Mouse (Mus musculus) left cerebral cortex, postnatal 25 days (tissue): ENCODE data around the gene Tnr. TPM values are rescaled to one million over a fixed set of nuclear protein-coding genes. Genes with fewer than 3 reads are reported as not detected.
A peak's percentile ranks its signal among the peaks of the same experiment; 100 is the strongest.

Experiments used
- DNase-seq, 2 experiments: peaks; one replicate each; pipeline ENCODE4 v3.0.0; 2022; ENCODE audit warnings: low spot score in 2 of 2, mixed read lengths in 1 of 2
- intact Hi-C: fragments of 180-260 bp; cut with DNase I; formaldehyde crosslinking; loops from one replicate; pipeline ENCODE4 v1.15.1; 2025
- total RNA-seq, 2 experiments: library from RNA; stranded (reverse); gene quantifications; 2 replicates each; pipeline ENCODE4 v1.2.3; 2021

Gene Tnr
- total RNA-seq, 2 experiments from 2014 or later: 131 to 137 TPM

GRCm38 (mm10) chr1:159614644-159615431 lies 91.3 kb downstream of the Tnr start:
- intact Hi-C loops: loop anchor here (2.0 to 5.0 kb wide), 2 partner anchors 50 to 93 kb away; partner anchors contain the start of gene Tnr
- peak; percentile 46 to 70 for DNase-seq

DNA sequence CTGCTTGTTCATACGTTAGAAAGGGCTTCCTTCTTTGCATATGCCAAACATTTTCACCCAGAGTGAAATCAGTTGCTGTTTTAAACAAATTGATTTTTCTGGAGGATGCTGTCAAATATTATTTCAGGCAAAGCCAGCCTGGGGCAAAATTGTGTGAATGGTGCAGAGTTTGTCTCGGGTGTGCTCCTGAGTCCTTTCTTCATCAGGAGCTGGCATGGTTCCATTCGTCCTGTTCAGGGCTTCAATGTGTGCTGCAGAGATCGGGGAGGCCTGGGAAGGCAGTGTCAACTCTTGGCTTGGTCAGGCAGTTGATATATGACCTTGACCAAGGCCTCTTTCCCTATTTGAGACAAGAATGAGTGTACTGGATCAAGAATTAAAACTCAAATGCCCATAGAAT lies 92.1 kb downstream of the Tnr start:
- intact Hi-C loops: loop anchor here (2.0 to 5.0 kb wide), 2 partner anchors 49 to 93 kb away; partner anchors contain the start of gene Tnr

GRCm38 (mm10) chr1:159619205-159619604 lies 95.6 kb downstream of the Tnr start:
- intact Hi-C loops: loop anchor here (5.0 kb wide), 1 partner anchor 97 kb away; the partner anchor contains the start of gene Tnr
- no peak for DNase-seq

More for the DNA sequence above, 92.1 kb downstream of the Tnr start:
- DNase-seq: no peak

DNA sequence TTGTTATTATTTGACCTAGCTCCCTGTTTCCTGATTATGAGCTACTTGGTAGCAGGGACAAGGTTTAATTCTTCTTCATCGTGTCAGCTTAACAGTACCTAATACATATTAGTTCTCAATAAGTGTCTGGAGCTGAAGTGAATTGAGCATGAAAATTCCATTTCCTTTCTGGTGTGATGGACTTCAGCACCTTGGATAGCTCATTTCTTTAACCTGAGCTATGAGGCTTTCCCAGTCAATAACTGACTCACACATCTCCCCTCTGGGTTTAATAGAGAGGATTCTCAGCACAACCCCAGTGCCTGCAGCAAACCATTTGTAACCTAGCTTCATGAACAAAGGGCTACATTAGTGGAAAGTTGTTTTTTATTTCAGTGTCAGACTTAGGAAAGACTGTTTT lies 97.8 kb downstream of the Tnr start:
- DNase-seq: no peak
- intact Hi-C loops: no loop called here

DNA sequence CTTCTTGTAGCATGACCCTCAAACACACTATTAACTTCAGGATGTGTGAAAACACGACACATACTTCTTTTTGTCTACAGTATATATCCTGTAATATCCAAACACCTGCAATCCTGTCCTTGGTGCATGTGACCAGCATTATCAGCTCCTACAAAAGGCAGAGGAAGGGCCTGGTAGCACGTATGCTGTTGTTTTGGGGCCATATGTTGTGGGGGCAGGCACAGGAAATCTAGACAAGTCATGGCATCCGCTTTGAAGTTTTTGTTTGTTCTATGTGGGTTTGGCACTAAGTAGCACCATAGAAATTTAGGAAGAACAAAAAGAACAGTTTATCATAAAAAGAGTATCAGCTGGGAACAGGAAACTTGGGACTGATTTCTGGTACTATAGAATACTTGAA lies 105.5 kb downstream of the Tnr start:
- DNase-seq: peak in 1 of 2 experiments; percentile 32
- intact Hi-C loops: no loop called here

DNA sequence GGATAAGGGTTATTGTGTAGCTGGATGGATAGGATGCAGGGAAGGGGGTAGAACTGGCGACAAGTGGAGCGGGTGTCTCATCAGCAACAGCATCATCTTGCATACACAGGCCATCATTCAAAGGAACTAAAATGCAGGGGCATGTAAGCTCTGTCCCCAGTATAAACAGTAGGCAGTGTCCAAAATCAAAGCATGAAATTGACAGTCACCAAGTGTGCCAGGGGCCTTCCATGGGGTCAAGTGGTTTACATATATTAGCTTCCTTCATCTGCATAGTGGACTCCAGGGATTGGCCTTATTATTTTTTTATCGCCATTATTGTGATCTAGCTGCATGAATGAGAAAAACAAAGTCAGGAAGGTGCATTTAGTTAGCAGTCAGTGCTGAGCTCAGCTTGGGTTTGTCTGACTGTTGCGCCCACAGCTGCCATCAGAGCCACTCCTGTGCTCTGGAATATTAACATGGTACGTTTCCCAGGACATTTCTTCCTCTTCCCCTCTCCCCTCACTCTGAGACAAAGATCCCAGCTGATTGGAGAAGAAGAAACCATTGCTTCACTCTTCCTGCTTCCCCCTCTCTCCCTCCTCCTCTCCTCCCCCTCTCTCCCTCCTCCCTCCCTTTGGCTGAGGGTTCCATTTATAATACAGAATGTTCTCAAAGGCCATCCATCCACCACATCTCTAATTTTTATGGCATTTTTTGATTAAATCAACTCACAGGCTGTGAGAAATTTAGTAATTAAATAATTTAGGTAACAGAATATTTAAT lies 106.4 kb downstream of the Tnr start:
- intact Hi-C loops: no loop called here
- DNase-seq: no peak

- intact Hi-C loops: no loop called here
Measured at GRCm38 (mm10) chr1:159632558-159632957, 109.0 kb downstream of the Tnr start.

DNA sequence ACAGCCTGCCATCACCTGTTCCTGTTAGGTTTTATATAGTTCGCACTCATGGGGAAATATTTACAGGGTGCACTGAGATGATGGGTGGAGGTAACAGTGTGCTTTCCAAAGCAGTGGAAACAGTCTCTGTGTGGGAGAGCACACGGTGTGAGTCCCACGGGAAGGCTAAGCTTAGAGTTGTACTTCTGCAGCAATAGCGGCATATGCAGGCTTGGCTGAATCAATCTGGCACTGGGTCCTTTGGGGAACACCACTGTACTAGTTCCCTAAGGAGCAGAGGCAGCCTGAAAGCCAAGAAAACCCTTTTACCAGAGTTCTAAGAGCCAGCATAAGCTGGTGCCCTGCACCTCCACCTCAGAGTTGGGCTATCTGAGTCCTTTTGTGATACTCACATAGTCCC lies 115.8 kb downstream of the Tnr start:
- DNase-seq: peak in 1 of 2 experiments; percentile 74
- intact Hi-C loops: no loop called here

More at GRCm38 (mm10) chr1:159632558-159632957, 109.0 kb downstream of the Tnr start:
- no peak for DNase-seq

GRCm38 (mm10) chr1:159645719-159646118 lies 122.2 kb downstream of the Tnr start:
- DNase-seq: peak in 1 of 2 experiments; percentile 54
- intact Hi-C loops: no loop called here

- intact Hi-C loops: no loop called here
- DNase-seq: no peak
Measured at GRCm38 (mm10) chr1:159650486-159650885, 126.9 kb downstream of the Tnr start.

GRCm38 (mm10) chr1:159655241-159655640 lies 131.7 kb downstream of the Tnr start:
- DNase-seq: no peak
- intact Hi-C loops: no loop called here

- no peak for DNase-seq
Measured at GRCm38 (mm10) chr1:159657856-159658542, 134.4 kb downstream of the Tnr start.

GRCm38 (mm10) chr1:159660620-159661501 lies 137.3 kb downstream of the Tnr start:
- intact Hi-C loops: loop anchor here (5.0 kb wide), 2 partner anchors 111 to 264 kb away; no protein-coding TSS in a partner anchor
- DNase-seq: peak in 1 of 2 experiments; percentile 41

More at GRCm38 (mm10) chr1:159657856-159658542, 134.4 kb downstream of the Tnr start:
- intact Hi-C loops: no loop called here

GRCm38 (mm10) chr1:159664496-159664895 lies 140.9 kb downstream of the Tnr start:
- intact Hi-C loops: loop anchor here (2.0 to 5.0 kb wide), 3 partner anchors 50 to 267 kb away; no protein-coding TSS in a partner anchor
- DNase-seq: peak in 1 of 2 experiments; percentile 78

GRCm38 (mm10) chr1:159664945-159665344 lies 141.4 kb downstream of the Tnr start:
- peak in 1 of 2 experiments; percentile 86 for DNase-seq
- intact Hi-C loops: loop anchor here (2.0 to 5.0 kb wide), 3 partner anchors 50 to 268 kb away; no protein-coding TSS in a partner anchor

- intact Hi-C loops: no loop called here
- DNase-seq: peak; percentile 71 to 83
Measured at GRCm38 (mm10) chr1:159670629-159671150, 147.1 kb downstream of the Tnr start.

DNA sequence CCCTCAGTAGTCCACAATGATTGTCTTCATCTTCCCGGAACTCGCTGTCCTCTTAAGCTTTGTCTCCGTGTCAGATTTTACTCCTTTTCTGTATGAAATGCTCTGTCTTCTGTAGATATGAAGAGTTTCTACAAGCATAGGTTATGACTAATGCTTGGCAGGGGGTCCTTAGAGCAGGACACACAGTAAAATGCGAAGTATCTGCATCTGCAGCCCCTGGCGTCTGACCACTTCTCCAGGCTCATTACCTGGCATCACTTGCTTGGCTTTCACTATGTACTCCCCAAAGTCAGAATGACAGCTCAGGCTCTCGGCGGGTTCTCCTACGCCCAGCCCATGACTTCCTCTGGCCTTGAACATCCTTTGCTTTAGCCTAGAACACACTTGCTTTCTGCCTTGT lies 147.6 kb downstream of the Tnr start:
- intact Hi-C loops: no loop called here

DNA sequence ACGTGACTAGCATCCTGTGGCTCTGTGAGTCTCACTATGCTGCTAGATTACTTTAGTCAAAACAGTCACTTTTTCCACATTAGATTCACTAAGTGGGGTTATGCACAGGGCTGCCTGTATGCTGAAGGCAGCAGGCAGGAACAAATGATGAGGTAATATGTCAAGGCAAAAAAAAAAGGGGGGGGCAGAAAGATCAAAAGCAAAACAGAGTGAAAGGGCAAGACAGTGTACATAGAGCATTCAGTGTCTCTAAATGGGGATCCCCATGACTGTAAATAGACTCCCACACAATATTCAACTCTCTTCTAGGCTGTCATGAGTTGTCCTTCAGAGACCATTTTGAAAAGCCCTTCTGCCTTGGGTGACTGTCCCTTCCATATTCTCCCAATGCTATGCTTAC lies 150.7 kb downstream of the Tnr start:
- intact Hi-C loops: no loop called here
- no peak for DNase-seq

More for the DNA sequence above, 147.6 kb downstream of the Tnr start:
- no peak for DNase-seq
